Mouse (Mus musculus) myocyte (in vitro differentiated cells): ENCODE measurements around the gene Tenm2. TPM values are rescaled to one million over a fixed set of nuclear protein-coding genes. Genes with fewer than 3 reads are reported as not detected.

Experiments used
- H3K27me3 ChIP-seq: one replicate; pipeline ENCODE4 v1.6.1; 2011; ENCODE audit not compliant: control insufficient read depth, insufficient read depth, insufficient read length
- H3K36me3 ChIP-seq: one replicate; pipeline ENCODE4 v1.6.1; 2011; ENCODE audit not compliant: control insufficient read depth, insufficient read depth
- H3K4me2 ChIP-seq: one replicate; pipeline ENCODE4 v1.6.1; 2011; ENCODE audit warnings: low read depth, control low read depth
- H3K4me3 ChIP-seq: one replicate; pipeline ENCODE4 v1.5.1; 2011; ENCODE audit warnings: mild to moderate bottlenecking, control low read depth, moderate library complexity
- H3K79me2 ChIP-seq: one replicate; pipeline ENCODE4 v1.6.1; 2011; ENCODE audit not compliant: control insufficient read depth, insufficient read depth
- H3ac ChIP-seq: one replicate; pipeline ENCODE4 v1.6.1; 2011; ENCODE audit not compliant: control insufficient read depth, insufficient read length
- CEBPB ChIP-seq: IDR thresholded peaks from 2 replicates; pipeline ENCODE4 v1.6.1; 2011; ENCODE audit warnings: mild to moderate bottlenecking, moderate library complexity; ENCODE audit not compliant: poor library complexity, insufficient read depth, severe bottlenecking
- E2F4 ChIP-seq: IDR thresholded peaks from one replicate; pipeline ENCODE4 v1.6.1; 2011; ENCODE audit warnings: mild to moderate bottlenecking, control low read depth, moderate library complexity; ENCODE audit not compliant: insufficient read depth
- MAX ChIP-seq: IDR thresholded peaks from one replicate; pipeline ENCODE4 v1.6.1; 2011; ENCODE audit warnings: low read depth, mild to moderate bottlenecking, control low read depth
- MYOD1 ChIP-seq, 3 experiments: IDR thresholded peaks; one replicate each; pipeline ENCODE4 v1.6.1; 2011; ENCODE audit warnings: control low read depth in 2 of 3, low read depth in 2 of 3, mild to moderate bottlenecking in 2 of 3, moderate library complexity in 1 of 3; ENCODE audit not compliant: insufficient read length in 2 of 3, control insufficient read depth in 1 of 3
- MYOG ChIP-seq, 3 experiments: IDR thresholded peaks; one replicate each; pipeline ENCODE4 v1.6.1; 2011; ENCODE audit warnings: control low read depth in 2 of 3, low read depth in 2 of 3, mild to moderate bottlenecking in 2 of 3; ENCODE audit not compliant: insufficient read length in 2 of 3, control insufficient read depth in 1 of 3, insufficient read depth in 1 of 3
- POLR2A ChIP-seq: IDR thresholded peaks from one replicate; pipeline ENCODE4 v1.6.1; 2011; ENCODE audit warnings: low read depth, mild to moderate bottlenecking, control low read depth, moderate library complexity; ENCODE audit not compliant: insufficient read length
- POLR2AphosphoS2 ChIP-seq: IDR thresholded peaks from one replicate; pipeline ENCODE4 v1.6.1; 2011; ENCODE audit warnings: low read depth, control low read depth; ENCODE audit not compliant: insufficient read length
- REST ChIP-seq: IDR thresholded peaks from one replicate; pipeline ENCODE4 v1.6.1; 2011; ENCODE audit warnings: mild to moderate bottlenecking, control low read depth, moderate library complexity; ENCODE audit not compliant: insufficient read depth, insufficient read length
- SRF ChIP-seq: IDR thresholded peaks from one replicate; pipeline ENCODE4 v1.6.1; 2011; ENCODE audit warnings: low read depth; ENCODE audit not compliant: control insufficient read depth, insufficient read length
- TCF12 ChIP-seq: IDR thresholded peaks from one replicate; pipeline ENCODE4 v1.6.1; 2011; ENCODE audit warnings: mild to moderate bottlenecking, control low read depth; ENCODE audit not compliant: poor library complexity, insufficient read depth, severe bottlenecking
- TCF3 ChIP-seq: IDR thresholded peaks from one replicate; pipeline ENCODE4 v1.6.1; 2011; ENCODE audit warnings: low read depth, control low read depth; ENCODE audit not compliant: insufficient read length
- USF1 ChIP-seq: IDR thresholded peaks from one replicate; pipeline ENCODE4 v1.6.1; 2011; ENCODE audit warnings: low read depth, mild to moderate bottlenecking, control low read depth, moderate library complexity
- polyA plus RNA-seq: library from polyadenylated mRNA; unstranded; fragments of >200 nt; fragmentation: generic; extraction: Trizol; gene quantifications from one replicate; pipeline ENCODE4 v1.2.1, GENCODE M21; 2012; ENCODE audit warnings: missing spikeins

Tenm2 gene
- polyA plus RNA-seq, 1 experiment: 0.28 TPM

DNA sequence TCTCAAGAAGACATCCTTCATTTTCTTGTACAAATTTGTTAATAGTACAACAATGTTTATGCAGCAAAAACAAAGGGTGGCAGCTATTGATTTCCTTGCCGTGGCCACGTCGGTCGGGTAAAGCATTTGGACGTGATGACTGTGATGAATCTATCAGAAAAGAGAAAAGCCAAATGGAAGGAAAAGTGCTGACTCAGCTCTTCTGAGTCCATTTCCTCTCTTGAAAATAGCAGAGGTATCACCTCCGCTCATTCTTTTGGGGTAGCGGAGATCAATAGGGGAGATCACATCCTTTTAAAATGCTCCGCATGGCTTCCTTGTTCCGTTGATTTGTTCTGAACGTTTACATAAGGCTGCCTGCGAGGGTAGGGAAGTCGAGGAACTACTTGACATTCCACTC is 1090.7 kb downstream of the Tenm2 start:
- H3ac ChIP-seq: no peak overlapping the region
- H3K4me3 ChIP-seq: no peak overlapping the region
- H3K27me3 ChIP-seq: no peaks in the 10 kb centered on the region
- no peaks in the 10 kb centered on the region for H3K79me2 ChIP-seq
- no peaks in the 10 kb centered on the region for H3K36me3 ChIP-seq
- TF ChIP-seq E2F4 (no peak), MYOD1 (IDR thresholded peaks at IDR 0.05; ENCODE audit: control insufficient read depth in 1 of 3, insufficient read length in 2 of 3, low read depth in 2 of 3) (no peak), MAX (no peak), SRF (no peak), TCF3 (no peak), MYOG (IDR thresholded peaks at IDR 0.05; ENCODE audit: control insufficient read depth in 1 of 3, insufficient read depth in 1 of 3, insufficient read length in 2 of 3, low read depth in 2 of 3) (no peak), USF1 (no peak), CEBPB (no peak), TCF12 (no peak), POLR2AphosphoS2 (no peak), POLR2A (no peak), REST (no peak)
- no peak overlapping the region for H3K4me2 ChIP-seq

GRCm38 (mm10) chr11:36140411-36140810 is 1095.4 kb downstream of the Tenm2 start:
- Histone ChIP-seq H3K36me3 (no peaks in the 10 kb centered on the region), H3ac (no peak overlapping the region), H3K4me3 (no peak overlapping the region), H3K4me2 (no peak overlapping the region), H3K27me3 (no peaks in the 10 kb centered on the region), H3K79me2 (no peaks in the 10 kb centered on the region)
- TF ChIP-seq POLR2AphosphoS2: no peak
- TF ChIP-seq REST: no peak
- no peak for TF ChIP-seq E2F4
- TF ChIP-seq CEBPB: no peak
- no peak for TF ChIP-seq POLR2A

DNA sequence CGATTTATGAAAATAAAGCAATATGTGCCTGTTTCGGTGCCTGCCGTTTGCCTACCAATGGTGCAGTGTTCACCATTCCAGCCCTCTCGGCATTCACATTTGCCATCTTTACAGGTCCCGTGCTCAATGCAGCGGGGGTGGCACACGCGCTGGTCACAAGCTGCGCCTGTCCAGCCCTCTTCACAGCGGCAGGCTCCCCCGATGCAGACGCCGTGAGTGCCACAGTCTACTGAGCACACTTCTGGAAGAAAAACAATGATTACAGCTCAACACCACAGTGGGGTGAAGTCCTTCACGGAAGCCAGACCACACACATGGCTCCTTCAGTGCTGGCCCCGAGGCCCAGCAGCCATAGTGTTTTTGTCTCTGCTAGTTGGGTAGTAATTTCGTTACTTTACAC is 1096.2 kb downstream of the Tenm2 start:
- H3K4me2 ChIP-seq: no peak overlapping the region
- no peaks in the 10 kb centered on the region for H3K36me3 ChIP-seq
- H3K4me3 ChIP-seq: no peak overlapping the region
- no peak overlapping the region for H3ac ChIP-seq
- H3K79me2 ChIP-seq: no peaks in the 10 kb centered on the region
- H3K27me3 ChIP-seq: no peaks in the 10 kb centered on the region
- no peak for TF ChIP-seq MAX
- TF ChIP-seq MYOG (IDR thresholded peaks at IDR 0.05; ENCODE audit: control insufficient read depth in 1 of 3, insufficient read depth in 1 of 3, insufficient read length in 2 of 3, low read depth in 2 of 3): no peak
- TF ChIP-seq TCF12: no peak

DNA sequence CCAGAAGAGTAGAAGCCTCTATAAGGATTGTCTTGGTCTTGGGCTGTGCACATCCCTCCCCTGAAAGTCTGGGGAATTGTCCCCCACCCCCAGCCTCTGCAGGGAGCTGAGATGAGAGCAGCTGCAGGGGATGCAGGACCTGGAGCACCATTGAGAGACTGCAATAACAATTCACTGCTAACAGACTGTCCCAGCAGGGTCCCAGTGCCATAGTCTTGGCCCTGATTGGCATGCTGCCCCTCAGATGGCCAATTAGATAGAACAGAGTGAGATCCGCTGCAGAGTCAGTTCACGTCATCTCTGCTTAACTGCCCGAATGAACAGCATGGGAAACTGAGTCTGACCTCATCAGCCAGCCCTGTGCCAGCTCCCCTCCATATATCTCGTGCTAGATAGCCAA is 1097.9 kb downstream of the Tenm2 start:
- Histone ChIP-seq H3K27me3 (no peaks in the 10 kb centered on the region), H3ac (no peak overlapping the region), H3K4me2 (no peak overlapping the region), H3K36me3 (no peaks in the 10 kb centered on the region), H3K4me3 (no peak overlapping the region), H3K79me2 (no peaks in the 10 kb centered on the region)
- no peak for TF ChIP-seq MYOG (IDR thresholded peaks at IDR 0.05; ENCODE audit: control insufficient read depth in 1 of 3, insufficient read depth in 1 of 3, insufficient read length in 2 of 3, low read depth in 2 of 3)
- TF ChIP-seq TCF3: no peak
- TF ChIP-seq SRF: no peak
- TF ChIP-seq E2F4: no peak
- TF ChIP-seq POLR2AphosphoS2: no peak
- TF ChIP-seq MYOD1 (IDR thresholded peaks at IDR 0.05; ENCODE audit: control insufficient read depth in 1 of 3, insufficient read length in 2 of 3, low read depth in 2 of 3): no peak
- no peak for TF ChIP-seq CEBPB
- TF ChIP-seq REST: no peak
- no peak for TF ChIP-seq USF1
- no peak for TF ChIP-seq MAX
- no peak for TF ChIP-seq TCF12
- no peak for TF ChIP-seq POLR2A

- H3K27me3 ChIP-seq: no peaks in the 10 kb centered on the region
- no peaks in the 10 kb centered on the region for H3K79me2 ChIP-seq
- H3K36me3 ChIP-seq: no peaks in the 10 kb centered on the region
- TF ChIP-seq MYOG (IDR thresholded peaks at IDR 0.05; ENCODE audit: control insufficient read depth in 1 of 3, insufficient read depth in 1 of 3, insufficient read length in 2 of 3, low read depth in 2 of 3): no peak
- no peak for TF ChIP-seq TCF12
- no peak for TF ChIP-seq CEBPB
- no peak for TF ChIP-seq REST
- no peak for TF ChIP-seq USF1
- no peak for TF ChIP-seq TCF3
- TF ChIP-seq MAX: no peak
- TF ChIP-seq POLR2AphosphoS2: no peak
- no peak for TF ChIP-seq E2F4
- TF ChIP-seq MYOD1 (IDR thresholded peaks at IDR 0.05; ENCODE audit: control insufficient read depth in 1 of 3, insufficient read length in 2 of 3, low read depth in 2 of 3): no peak
- no peak for TF ChIP-seq SRF
- no peak for TF ChIP-seq POLR2A
- no peak overlapping the region for H3ac ChIP-seq
- H3K4me3 ChIP-seq: no peak overlapping the region
- H3K4me2 ChIP-seq: no peak overlapping the region
Observed at GRCm38 (mm10) chr11:36137276-36137675, 1098.5 kb downstream of the Tenm2 start.
